Mouse (Mus musculus): ENCODE data around the gene Gm37240. TPM values are rescaled to one million over a fixed set of nuclear protein-coding genes. Genes with fewer than 3 reads are reported as not detected.

The Gm37240 gene
- polyA plus RNA-seq, 1 experiment from 2014 or later = 0.67 TPM

- DNase-seq (ENCODE audit: low spot score, missing footprints) = no peak
- no peak for ATAC-seq (ENCODE audit: low FRiP score)
- 87% methylated on average over 5 of the region's 5 CpGs for whole genome bisulfite sequencing
Measured at GRCm38 (mm10) chr3:84839499-84839898, 1047.8 kb downstream of the Gm37240 start.

GRCm38 (mm10) chr3:84837984-84838383, 1049.3 kb downstream of the Gm37240 start:
- DNase-seq (ENCODE audit: low spot score, missing footprints) = no peak
- 84% methylated on average over 3 of the region's 3 CpGs for WGBS
- H3K36me3 ChIP-seq (ENCODE audit: control insufficient read depth, insufficient read depth, low read length) = no peaks in the 10 kb centered on the region
- no peak overlapping the region for H3K27ac ChIP-seq (ENCODE audit: low read depth, low read length)
- H3K9ac ChIP-seq (ENCODE audit: low read length) = no peak overlapping the region
- no peak overlapping the region for H3K4me3 ChIP-seq (ENCODE audit: low read depth, low read length)
- no peaks in the 10 kb centered on the region for H3K4me1 ChIP-seq (ENCODE audit: control insufficient read depth, insufficient read depth, low read length)
- H3K4me2 ChIP-seq = no peak overlapping the region
- no peaks in the 10 kb centered on the region for H3K9me3 ChIP-seq (ENCODE audit: control insufficient read depth, low read length)
- no peaks in the 10 kb centered on the region for H3K27me3 ChIP-seq (ENCODE audit: control insufficient read depth, insufficient read depth, low read length)
- no peak for ATAC-seq (ENCODE audit: low FRiP score)

More at GRCm38 (mm10) chr3:84839499-84839898, 1047.8 kb downstream of the Gm37240 start:
- Histone ChIP-seq H3K4me1 (ENCODE audit: control insufficient read depth, insufficient read depth, low read length) (no peaks in the 10 kb centered on the region), H3K36me3 (ENCODE audit: control insufficient read depth, insufficient read depth, low read length) (no peaks in the 10 kb centered on the region), H3K9me3 (ENCODE audit: control insufficient read depth, low read length) (no peaks in the 10 kb centered on the region), H3K9ac (ENCODE audit: low read length) (no peak overlapping the region), H3K4me2 (no peak overlapping the region), H3K27ac (ENCODE audit: low read depth, low read length) (no peak overlapping the region), H3K4me3 (ENCODE audit: low read depth, low read length) (no peak overlapping the region), H3K27me3 (ENCODE audit: control insufficient read depth, insufficient read depth, low read length) (no peaks in the 10 kb centered on the region)

GRCm38 (mm10) chr3:84836029-84836428, 1051.3 kb downstream of the Gm37240 start:
- H3K4me1 ChIP-seq (ENCODE audit: control insufficient read depth, insufficient read depth, low read length) = no peaks in the 10 kb centered on the region
- no peak overlapping the region for H3K27ac ChIP-seq (ENCODE audit: low read depth, low read length)
- no peaks in the 10 kb centered on the region for H3K9me3 ChIP-seq (ENCODE audit: control insufficient read depth, low read length)
- no peaks in the 10 kb centered on the region for H3K27me3 ChIP-seq (ENCODE audit: control insufficient read depth, insufficient read depth, low read length)
- ATAC-seq (ENCODE audit: low FRiP score) (no peak), DNase-seq (ENCODE audit: low spot score, missing footprints) (no peak)
- no peak overlapping the region for H3K4me3 ChIP-seq (ENCODE audit: low read depth, low read length)
- no peak overlapping the region for H3K9ac ChIP-seq (ENCODE audit: low read length)
- H3K36me3 ChIP-seq (ENCODE audit: control insufficient read depth, insufficient read depth, low read length) = no peaks in the 10 kb centered on the region
- WGBS = 85% methylated on average over 5 of the region's 5 CpGs
- H3K4me2 ChIP-seq = no peak overlapping the region

- no peaks in the 10 kb centered on the region for H3K36me3 ChIP-seq (ENCODE audit: control insufficient read depth, insufficient read depth, low read length)
- 81% methylated on average over 1 of the region's 1 CpGs for WGBS
- no peak overlapping the region for H3K4me3 ChIP-seq (ENCODE audit: low read depth, low read length)
- H3K4me1 ChIP-seq (ENCODE audit: control insufficient read depth, insufficient read depth, low read length) = no peaks in the 10 kb centered on the region
- no peak overlapping the region for H3K27ac ChIP-seq (ENCODE audit: low read depth, low read length)
- DNase-seq (ENCODE audit: low spot score, missing footprints) (no peak), ATAC-seq (ENCODE audit: low FRiP score) (no peak)
- H3K9me3 ChIP-seq (ENCODE audit: control insufficient read depth, low read length) = no peaks in the 10 kb centered on the region
- no peak overlapping the region for H3K9ac ChIP-seq (ENCODE audit: low read length)
- H3K27me3 ChIP-seq (ENCODE audit: control insufficient read depth, insufficient read depth, low read length) = no peaks in the 10 kb centered on the region
- no peak overlapping the region for H3K4me2 ChIP-seq
Measured at GRCm38 (mm10) chr3:84829366-84829765, 1058.0 kb downstream of the Gm37240 start.

GRCm38 (mm10) chr3:84827617-84828016, 1059.7 kb downstream of the Gm37240 start:
- ATAC-seq (ENCODE audit: low FRiP score) (no peak), DNase-seq (ENCODE audit: low spot score, missing footprints) (no peak)
- no peak overlapping the region for H3K4me2 ChIP-seq
- H3K9me3 ChIP-seq (ENCODE audit: control insufficient read depth, low read length) = no peaks in the 10 kb centered on the region
- no peaks in the 10 kb centered on the region for H3K4me1 ChIP-seq (ENCODE audit: control insufficient read depth, insufficient read depth, low read length)
- no peak overlapping the region for H3K9ac ChIP-seq (ENCODE audit: low read length)
- H3K36me3 ChIP-seq (ENCODE audit: control insufficient read depth, insufficient read depth, low read length) = no peaks in the 10 kb centered on the region
- H3K27me3 ChIP-seq (ENCODE audit: control insufficient read depth, insufficient read depth, low read length) = no peaks in the 10 kb centered on the region
- H3K4me3 ChIP-seq (ENCODE audit: low read depth, low read length) = no peak overlapping the region
- WGBS = 93% methylated on average over 4 of the region's 4 CpGs
- H3K27ac ChIP-seq (ENCODE audit: low read depth, low read length) = no peak overlapping the region

GRCm38 (mm10) chr3:84826938-84827337, 1060.4 kb downstream of the Gm37240 start:
- H3K27ac ChIP-seq (ENCODE audit: low read depth, low read length) = no peak overlapping the region
- no peaks in the 10 kb centered on the region for H3K27me3 ChIP-seq (ENCODE audit: control insufficient read depth, insufficient read depth, low read length)
- no peaks in the 10 kb centered on the region for H3K9me3 ChIP-seq (ENCODE audit: control insufficient read depth, low read length)
- no peak overlapping the region for H3K4me2 ChIP-seq
- ATAC-seq (ENCODE audit: low FRiP score) (no peak), DNase-seq (ENCODE audit: low spot score, missing footprints) (no peak)
- 86% methylated on average over 3 of the region's 3 CpGs for WGBS
- no peak overlapping the region for H3K9ac ChIP-seq (ENCODE audit: low read length)
- H3K4me1 ChIP-seq (ENCODE audit: control insufficient read depth, insufficient read depth, low read length) = no peaks in the 10 kb centered on the region
- H3K36me3 ChIP-seq (ENCODE audit: control insufficient read depth, insufficient read depth, low read length) = no peaks in the 10 kb centered on the region
- no peak overlapping the region for H3K4me3 ChIP-seq (ENCODE audit: low read depth, low read length)

GRCm38 (mm10) chr3:84826405-84826804, 1060.9 kb downstream of the Gm37240 start:
- no peak for DNase-seq (ENCODE audit: low spot score, missing footprints)
- Histone ChIP-seq H3K27ac (ENCODE audit: low read depth, low read length) (no peak overlapping the region), H3K4me2 (no peak overlapping the region), H3K9ac (ENCODE audit: low read length) (no peak overlapping the region), H3K9me3 (ENCODE audit: control insufficient read depth, low read length) (no peaks in the 10 kb centered on the region), H3K4me1 (ENCODE audit: control insufficient read depth, insufficient read depth, low read length) (no peaks in the 10 kb centered on the region), H3K36me3 (ENCODE audit: control insufficient read depth, insufficient read depth, low read length) (no peaks in the 10 kb centered on the region), H3K4me3 (ENCODE audit: low read depth, low read length) (no peak overlapping the region), H3K27me3 (ENCODE audit: control insufficient read depth, insufficient read depth, low read length) (no peaks in the 10 kb centered on the region)
- 96% methylated on average over 3 of the region's 3 CpGs for WGBS
- ATAC-seq (ENCODE audit: low FRiP score) = no peak

GRCm38 (mm10) chr3:84825990-84826389, 1061.3 kb downstream of the Gm37240 start:
- no peak overlapping the region for H3K27ac ChIP-seq (ENCODE audit: low read depth, low read length)
- H3K9ac ChIP-seq (ENCODE audit: low read length) = no peak overlapping the region
- H3K9me3 ChIP-seq (ENCODE audit: control insufficient read depth, low read length) = no peaks in the 10 kb centered on the region
- no peaks in the 10 kb centered on the region for H3K4me1 ChIP-seq (ENCODE audit: control insufficient read depth, insufficient read depth, low read length)
- no peak for ATAC-seq (ENCODE audit: low FRiP score)
- H3K36me3 ChIP-seq (ENCODE audit: control insufficient read depth, insufficient read depth, low read length) = no peaks in the 10 kb centered on the region
- no peak overlapping the region for H3K4me3 ChIP-seq (ENCODE audit: low read depth, low read length)
- DNase-seq (ENCODE audit: low spot score, missing footprints) = no peak
- H3K4me2 ChIP-seq = no peak overlapping the region
- no peaks in the 10 kb centered on the region for H3K27me3 ChIP-seq (ENCODE audit: control insufficient read depth, insufficient read depth, low read length)
- WGBS = 63% methylated on average over 5 of the region's 5 CpGs

GRCm38 (mm10) chr3:84820654-84821201, 1066.6 kb downstream of the Gm37240 start:
- 71% methylated on average over 2 of the region's 2 CpGs for WGBS
- ATAC-seq (ENCODE audit: low FRiP score) (no peak), DNase-seq (ENCODE audit: low spot score, missing footprints) (no peak)
- no peaks in the 10 kb centered on the region for H3K36me3 ChIP-seq (ENCODE audit: control insufficient read depth, insufficient read depth, low read length)
- H3K9me3 ChIP-seq (ENCODE audit: control insufficient read depth, low read length) = no peaks in the 10 kb centered on the region
- H3K27me3 ChIP-seq (ENCODE audit: control insufficient read depth, insufficient read depth, low read length) = no peaks in the 10 kb centered on the region
- H3K4me2 ChIP-seq = no peak overlapping the region
- no peak overlapping the region for H3K4me3 ChIP-seq (ENCODE audit: low read depth, low read length)
- peaks cover 8% of the 10 kb centered on the region for H3K4me1 ChIP-seq (ENCODE audit: control insufficient read depth, insufficient read depth, low read length)
- H3K27ac ChIP-seq (ENCODE audit: low read depth, low read length) = no peak overlapping the region
- H3K9ac ChIP-seq (ENCODE audit: low read length) = no peak overlapping the region

Data from midbrain, embryonic 11.5 days (tissue).